Mouse (Mus musculus): ENCODE measurements around the gene Prrg3.

GRCm38 (mm10) chrX:71968216-71968615 lies 5.8 kb downstream of the Prrg3 start:
- no peak for TF ChIP-seq CTCF (IDR thresholded peaks at IDR 0.05; ENCODE audit: borderline replicate concordance, control insufficient read depth, extremely low read depth, insufficient read depth, low read length, poor library complexity)
- TF ChIP-seq POLR2A (IDR thresholded peaks at IDR 0.05; ENCODE audit: control insufficient read depth, extremely low read depth, insufficient read depth, low read length, poor library complexity): no peak
